Mouse (Mus musculus) bone marrow, adult 2 months (tissue): Measurements from ENCODE around the gene Irf6.

Source experiments
- CTCF ChIP-seq: fragments of 200-500 bp; IDR thresholded peaks from 2 replicates; pipeline ENCODE4 v1.5.1; 2011; ENCODE audit warnings: low read length, control low read depth; ENCODE audit not compliant: control insufficient read depth, insufficient read depth
- POLR2A ChIP-seq: fragments of 200-500 bp; IDR thresholded peaks from 2 replicates; pipeline ENCODE4 v1.6.1; 2011; ENCODE audit warnings: low read depth, mild to moderate bottlenecking, control low read depth, low read length, borderline replicate concordance; ENCODE audit not compliant: control insufficient read depth

DNA sequence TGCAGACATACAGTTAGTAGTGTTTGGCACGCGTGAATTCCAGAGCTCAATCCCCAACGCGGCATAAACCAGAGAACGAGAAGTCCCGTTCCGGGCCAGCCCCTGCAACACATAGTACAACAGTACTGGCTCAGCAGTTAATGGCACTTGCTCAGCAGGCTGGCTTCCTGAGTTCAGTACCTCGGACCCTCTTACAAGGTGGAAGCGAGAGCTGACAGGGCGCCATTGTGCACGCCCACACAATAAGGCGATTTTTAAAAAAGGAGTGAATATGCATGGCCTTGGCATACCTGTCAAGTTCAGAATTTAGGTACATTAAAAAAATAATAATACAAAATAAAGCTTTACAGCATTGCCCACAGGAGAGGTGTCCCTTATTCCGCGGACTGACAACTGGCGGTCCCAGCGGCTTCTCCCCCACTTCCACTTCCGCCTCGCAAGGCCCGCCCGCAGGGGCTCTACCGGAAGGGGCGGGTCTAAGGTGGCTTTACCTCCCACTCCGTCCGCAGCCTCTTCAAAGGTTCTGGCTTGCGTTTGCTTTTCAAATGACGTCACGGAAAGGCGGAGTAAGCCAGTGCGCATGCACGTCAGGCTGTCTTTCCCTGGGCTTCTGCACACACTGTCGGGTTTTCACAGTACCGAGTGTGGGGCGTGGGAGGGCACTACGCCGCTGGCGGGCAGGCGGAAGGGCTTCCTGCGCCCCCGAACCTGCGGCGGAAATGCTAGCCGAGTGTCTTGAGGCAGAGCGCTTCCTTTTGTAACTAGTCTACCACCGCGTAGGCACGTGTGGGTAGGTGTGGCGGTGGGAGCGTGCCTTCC lies 20.3 kb downstream of the Irf6 start:
- TF ChIP-seq CTCF (no peak), POLR2A (peak; percentile 95)
